Mouse (Mus musculus) testis, adult 2 months (tissue): Measurements from ENCODE around the gene Cd4.

Experiments used
- CTCF ChIP-seq: fragments of 200-500 bp; IDR thresholded peaks from 2 replicates; pipeline ENCODE4 v1.5.1; 2012; ENCODE audit warnings: low read depth, mild to moderate bottlenecking, inconsistent platforms, low read length, moderate library complexity; ENCODE audit not compliant: control insufficient read depth, insufficient read depth, insufficient replicate concordance
- POLR2A ChIP-seq: fragments of 200-500 bp; IDR thresholded peaks from 2 replicates; pipeline ENCODE4 v1.6.1; 2012; ENCODE audit warnings: low read depth, mild to moderate bottlenecking, inconsistent platforms, low read length, moderate library complexity; ENCODE audit not compliant: control insufficient read depth

DNA sequence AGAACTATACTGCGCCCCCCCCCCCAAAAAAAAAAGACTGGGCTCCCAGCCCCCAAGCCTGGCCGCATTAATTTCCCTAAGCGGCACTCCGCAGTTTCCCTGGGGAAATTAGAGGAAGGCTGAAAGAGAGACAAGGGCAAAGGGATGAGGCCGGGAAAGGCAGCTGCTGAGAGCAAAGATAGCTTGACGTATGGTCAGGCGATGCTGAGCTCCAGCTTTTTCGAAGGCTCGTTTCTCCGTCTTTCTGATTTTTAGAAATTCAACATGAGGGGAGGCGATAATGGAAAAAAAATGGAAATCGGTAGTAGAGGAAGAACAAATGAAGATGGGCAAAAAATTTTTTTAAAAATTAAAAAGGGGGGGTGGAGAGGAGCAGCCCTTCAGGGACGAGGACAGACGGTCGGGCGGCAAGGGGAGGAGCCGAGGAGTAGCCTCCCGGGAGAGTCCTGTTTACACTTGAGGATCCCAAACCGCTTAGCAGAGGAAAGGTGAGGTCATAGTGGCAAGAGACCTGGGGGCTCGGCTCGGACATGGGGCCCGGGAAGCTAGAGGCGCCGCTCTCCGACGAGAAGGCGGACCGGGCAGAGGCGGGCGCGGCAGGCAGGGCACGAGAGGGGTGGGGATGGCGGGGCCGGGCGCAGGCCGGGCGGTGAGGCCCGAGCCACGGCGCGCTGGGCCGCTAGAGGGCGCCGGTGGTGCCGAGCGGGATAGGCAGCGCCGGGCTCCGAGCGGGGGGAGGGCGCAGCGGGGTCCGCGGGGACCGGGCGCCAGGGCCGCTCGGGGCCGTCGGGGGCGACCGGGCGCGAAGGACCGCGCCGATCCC lies 28.9 kb upstream of the Cd4 start:
- TF ChIP-seq CTCF (peak; percentile 62; the same call in 1 of the 2 replicates), POLR2A (0 out of 2 replicates have a peak, but pooled peaks have one; percentile 21)
